Mouse (Mus musculus) layer of hippocampus, adult 8-10 months (tissue): ENCODE results near the gene Trim16. TPM values are rescaled to one million over a fixed set of nuclear protein-coding genes. Genes with fewer than 3 reads are reported as not detected.
A peak's percentile ranks its signal among the peaks of the same experiment; 100 is the strongest.

Source experiments
- DNase-seq, 2 experiments: peaks; one replicate each; pipeline ENCODE4 v3.0.0; 2022; ENCODE audit warnings: low spot score in 2 of 2
- total RNA-seq, 4 experiments: library from RNA; stranded (reverse); gene quantifications; 2 replicates each; pipeline ENCODE4 v1.2.4; 2022

Gene Trim16
- total RNA-seq = 1 to 10 TPM; 1.5 to 2.6 (median 1.8) TPM

DNA sequence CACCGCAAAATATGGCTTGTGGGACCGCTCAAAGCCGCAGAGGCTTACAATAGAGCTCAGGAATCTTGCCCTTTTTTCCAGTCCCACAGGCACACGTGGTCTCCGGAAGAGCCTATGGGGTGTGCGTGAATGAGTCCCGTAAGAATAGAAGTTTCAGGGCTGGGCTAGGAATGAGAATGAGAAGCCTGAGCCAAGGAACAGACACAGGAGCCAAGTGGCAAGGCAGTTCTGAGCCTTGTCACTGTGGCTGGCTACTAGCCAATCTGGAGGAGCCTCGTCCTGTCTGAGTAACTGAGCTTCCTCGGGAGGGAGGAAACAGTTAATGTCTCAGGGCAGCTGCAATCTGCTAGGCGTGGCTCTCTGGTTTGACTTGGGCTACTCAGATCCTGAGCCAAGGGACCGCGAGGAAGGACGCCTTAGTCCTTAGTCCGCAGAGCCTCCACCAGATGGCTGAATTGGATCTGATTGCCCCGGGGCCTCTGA is at the start of gene Trim16:
TSS of gene Trim16 (plus strand) at position 173 of the 483 bp plus-strand sequence.
- DNase-seq = peak; percentile 17 to 18

DNA sequence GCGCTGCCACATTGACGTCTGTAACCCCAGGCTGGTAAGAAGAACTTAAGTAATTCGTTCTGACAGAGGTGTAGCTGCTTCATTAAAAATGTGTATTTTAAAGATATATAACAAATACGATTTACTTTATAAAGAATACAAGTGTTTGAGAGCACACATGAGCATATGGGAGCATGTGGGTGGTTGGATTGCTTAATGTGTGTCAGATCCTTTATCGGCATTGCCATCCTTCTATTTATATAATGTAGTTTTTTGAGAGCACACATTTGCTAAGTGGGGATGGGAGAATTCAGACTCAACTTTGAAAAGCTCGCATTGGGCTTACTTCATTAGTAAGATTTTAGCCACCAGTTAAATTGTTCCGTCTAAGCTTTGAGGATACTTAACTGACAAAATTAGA is 43.5 kb upstream of the Trim16 start:
- no peak for DNase-seq

DNA sequence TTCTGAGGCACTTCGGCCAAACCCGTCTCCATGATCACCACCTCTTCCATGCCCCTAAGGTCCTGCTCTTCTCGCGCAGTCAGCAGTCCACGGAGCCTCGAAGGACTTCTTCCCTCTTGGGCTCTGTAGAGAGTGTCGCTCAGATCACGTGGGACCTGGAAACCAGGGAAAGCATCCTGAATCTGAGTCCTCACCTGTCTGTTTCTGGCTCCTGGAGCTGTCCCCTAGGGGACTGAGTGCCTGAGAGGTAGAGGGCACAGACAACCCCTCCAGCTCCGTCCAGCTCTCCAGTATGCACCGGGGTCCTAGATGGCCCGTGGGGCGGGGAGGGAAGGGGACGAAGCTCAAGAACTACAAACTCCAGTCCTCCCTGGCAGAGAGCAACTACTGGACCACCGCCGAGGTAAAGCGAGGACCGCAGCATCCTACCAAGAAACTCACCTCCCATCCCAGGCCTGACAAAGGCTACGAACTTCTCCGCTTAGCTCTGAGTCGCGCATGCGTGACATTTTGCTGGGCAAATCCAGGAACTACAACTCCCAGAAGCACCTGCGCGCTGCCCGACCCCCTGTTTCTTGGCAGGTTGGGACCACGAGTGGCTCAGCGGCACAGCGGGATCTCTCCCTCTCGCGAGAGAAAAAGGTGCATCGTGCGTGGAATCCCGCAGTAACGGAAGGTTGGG is 31.0 kb upstream of the Trim16 start, which contains the start of gene Zfp286:
TSS of gene Zfp286 (minus strand) at position 528 of the 682 bp plus-strand sequence.
- DNase-seq = peak; percentile 93

DNA sequence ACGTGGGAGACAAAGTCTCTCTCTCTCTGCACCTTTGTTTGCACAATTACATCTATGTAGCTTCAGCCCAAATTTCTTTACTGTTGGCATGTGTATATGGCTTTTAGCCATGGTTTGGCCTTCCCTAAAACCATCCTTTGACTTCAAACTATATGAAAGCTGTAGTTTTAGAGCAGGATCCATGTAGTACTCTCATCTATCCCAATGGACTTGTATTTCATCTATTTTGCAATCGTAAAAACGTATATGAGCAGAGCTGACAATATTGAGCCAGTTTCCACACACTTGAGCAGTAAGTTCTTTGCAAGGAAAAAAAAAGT is 30.5 kb upstream of the Trim16 start:
- no peak for DNase-seq

DNA sequence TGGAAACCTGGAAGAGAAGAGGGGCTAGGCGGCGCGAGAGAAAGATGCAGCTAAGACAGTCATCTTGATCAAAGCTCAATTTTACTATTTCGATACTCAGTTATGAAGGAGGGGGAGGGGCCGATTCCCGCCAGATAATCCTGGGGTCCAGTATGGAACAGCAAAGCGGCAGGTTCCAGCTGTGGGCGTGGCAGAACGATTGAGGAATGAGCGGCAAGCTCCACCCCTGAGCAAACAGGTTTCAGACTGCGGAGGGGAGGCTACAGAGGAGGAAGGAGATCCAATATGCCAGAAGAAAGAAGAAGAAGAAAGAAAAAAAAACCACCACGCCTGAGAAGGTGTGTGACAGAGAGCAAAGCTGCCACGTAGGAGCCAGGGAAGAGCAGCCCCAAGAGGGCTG is 15.9 kb upstream of the Trim16 start:
- no peak for DNase-seq

DNA sequence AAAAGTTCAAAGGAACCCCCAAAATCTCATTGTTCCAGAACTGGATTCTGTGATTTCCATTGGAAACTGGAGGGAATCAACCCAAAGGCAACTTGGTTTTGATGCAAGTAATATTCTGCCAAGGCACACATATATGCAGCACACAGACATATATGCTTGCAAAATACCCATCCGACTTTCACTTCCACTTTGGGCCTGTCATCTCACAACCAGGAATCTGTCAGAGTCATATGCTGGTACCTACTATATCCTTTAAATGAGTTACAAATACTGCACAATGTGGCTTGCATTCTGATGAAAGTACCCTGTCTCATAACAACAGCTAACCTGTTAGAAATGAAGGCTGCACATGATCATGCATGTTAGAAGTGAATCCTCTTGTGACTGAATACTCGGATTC is 12.1 kb upstream of the Trim16 start:
- no peak for DNase-seq

DNA sequence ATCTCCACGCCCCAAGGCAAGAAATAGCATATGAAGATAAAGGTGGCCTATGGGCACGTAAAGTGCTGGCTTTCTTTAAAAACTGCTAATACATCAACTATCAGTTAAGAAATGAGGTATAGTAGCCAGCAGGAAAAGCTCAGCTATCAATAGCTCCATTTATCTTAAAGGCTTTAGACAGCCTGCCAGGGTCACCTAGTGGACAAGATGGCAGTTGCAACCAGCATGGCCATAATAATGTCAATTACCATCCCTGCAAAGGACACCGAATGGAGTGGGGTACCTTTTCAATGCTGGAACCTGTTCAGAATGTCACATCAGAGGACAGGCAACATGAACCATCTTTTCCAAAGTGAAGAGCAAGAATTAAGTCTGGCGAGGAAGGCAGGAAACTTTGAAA is 10.8 kb upstream of the Trim16 start:
- no peak for DNase-seq

DNA sequence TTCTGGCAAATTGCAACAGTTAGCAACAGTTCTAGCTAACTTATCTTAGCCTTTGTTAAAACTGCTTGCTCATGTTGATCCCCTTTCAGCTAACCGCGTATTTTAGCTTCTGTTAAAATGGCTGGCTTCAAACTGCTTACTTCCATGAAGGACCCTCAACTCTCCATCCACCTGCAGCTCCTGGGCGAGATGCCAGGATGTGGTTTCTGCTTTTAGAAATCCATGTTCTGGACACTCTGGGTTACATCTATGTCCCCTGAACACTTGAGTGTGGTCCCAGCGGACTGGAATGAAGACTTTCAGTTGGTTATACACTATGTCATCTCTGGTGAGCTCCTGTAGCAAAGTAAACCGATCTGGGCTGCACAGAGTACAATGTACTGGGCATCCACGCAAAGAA is 7.8 kb upstream of the Trim16 start:
- no peak for DNase-seq

DNA sequence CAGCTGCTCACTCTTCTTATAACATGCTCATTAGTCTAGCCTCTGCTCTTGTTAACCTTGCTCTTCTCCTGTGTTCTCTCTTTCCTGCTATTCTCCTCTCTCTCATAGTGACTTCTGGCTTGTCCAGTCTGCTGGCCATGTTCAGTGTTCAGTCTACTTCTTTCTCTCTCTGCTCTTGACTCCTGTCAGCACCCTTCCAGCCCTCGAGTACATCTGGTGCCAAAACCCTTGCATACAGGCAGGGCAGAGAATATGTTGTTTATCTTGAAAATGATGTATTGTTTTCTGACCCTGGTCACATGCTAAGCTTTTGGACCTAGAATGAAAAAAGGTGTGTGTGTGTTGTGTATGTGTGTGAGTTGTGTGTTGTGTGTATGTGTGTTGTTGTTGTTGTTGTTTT is 6.5 kb upstream of the Trim16 start:
- DNase-seq = no peak

DNA sequence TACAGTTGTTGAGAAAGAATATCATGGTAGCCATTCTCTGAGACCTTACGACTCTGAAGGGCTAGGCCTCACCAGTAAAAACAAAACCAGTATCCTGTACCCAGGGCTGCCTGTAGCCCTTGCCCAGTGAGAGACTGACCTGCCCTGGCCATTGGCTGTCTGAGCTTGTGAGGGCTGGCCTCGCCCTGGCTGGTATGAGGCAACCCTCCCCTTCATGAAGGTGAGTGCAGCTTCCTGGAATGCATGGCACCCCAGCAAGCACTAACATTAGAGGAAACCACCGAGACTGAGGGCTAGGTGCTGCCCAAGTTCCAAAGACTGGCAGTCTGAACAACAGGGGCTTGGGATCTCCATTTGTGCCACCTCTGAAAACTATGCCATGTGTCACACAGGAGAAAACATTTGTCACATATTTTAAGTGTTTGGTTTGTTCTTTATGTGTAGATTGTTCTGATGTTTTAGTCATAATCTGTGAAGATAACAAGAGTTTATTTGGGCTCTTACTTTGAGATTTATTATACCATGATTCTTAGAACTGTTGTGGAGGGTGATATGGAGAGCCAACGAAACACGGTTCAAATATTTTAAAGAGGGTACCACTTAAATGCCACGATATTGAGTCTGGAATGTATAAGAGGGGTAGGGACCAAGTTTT is 5.9 kb upstream of the Trim16 start:
- no peak for DNase-seq

DNA sequence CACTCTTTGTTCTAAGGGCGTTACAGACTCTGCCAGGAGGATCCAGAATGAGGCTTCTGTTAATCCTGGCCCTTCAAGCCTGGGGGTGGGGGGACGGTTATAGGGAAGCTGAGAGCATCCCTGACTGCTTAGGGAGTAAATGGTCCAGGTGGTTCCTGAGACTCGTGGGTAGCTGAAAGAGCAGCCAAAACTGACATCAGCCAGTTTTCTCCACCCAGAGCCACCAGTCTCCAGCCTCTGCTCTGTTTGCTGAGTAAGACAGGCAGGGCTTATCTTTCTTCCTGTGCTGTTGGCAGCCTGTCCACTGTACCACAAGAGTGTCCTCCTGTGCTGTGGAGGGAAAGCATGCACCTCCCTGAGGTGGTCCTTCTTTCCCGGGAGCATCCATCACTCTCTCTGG is 5.4 kb upstream of the Trim16 start:
- no peak for DNase-seq

DNA sequence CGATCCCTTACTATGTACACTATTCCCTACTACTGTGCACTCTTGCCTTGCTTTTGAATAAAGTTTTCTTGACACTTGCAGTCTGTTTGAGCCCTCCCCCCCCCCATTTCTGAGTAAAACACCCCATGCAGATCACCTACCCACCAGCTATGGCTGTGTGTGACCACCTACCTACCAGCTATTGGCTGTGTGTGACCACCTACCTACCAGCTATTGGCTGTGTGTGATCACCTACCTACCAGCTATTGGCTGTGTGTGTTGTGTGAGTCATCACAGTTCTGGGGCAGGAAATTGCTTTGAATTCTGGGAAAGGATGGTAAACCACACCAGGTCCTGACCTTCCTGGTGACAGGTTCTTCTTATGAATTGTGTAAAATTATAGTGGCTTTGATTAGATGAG is 4.6 kb upstream of the Trim16 start:
- DNase-seq = no peak

DNA sequence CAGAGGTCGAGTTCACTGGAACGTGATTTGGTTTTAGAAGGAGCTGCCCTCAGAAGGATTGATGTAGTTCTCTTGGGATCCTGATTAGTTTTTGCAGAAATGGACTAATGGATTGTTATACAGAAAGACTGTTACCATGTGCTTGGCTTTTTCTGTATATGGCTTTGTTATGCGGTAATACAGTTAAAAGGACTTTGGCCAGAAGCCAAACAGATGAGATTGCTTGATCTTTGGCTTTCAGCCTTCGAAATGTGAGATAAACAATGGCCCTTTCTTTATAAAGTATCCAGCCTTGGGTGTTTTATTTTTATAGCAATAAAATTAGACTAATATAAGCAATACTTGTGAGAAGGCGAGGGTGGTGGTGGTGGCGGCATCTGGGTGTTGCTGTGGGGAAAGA is 3.4 kb upstream of the Trim16 start:
- no peak for DNase-seq

DNA sequence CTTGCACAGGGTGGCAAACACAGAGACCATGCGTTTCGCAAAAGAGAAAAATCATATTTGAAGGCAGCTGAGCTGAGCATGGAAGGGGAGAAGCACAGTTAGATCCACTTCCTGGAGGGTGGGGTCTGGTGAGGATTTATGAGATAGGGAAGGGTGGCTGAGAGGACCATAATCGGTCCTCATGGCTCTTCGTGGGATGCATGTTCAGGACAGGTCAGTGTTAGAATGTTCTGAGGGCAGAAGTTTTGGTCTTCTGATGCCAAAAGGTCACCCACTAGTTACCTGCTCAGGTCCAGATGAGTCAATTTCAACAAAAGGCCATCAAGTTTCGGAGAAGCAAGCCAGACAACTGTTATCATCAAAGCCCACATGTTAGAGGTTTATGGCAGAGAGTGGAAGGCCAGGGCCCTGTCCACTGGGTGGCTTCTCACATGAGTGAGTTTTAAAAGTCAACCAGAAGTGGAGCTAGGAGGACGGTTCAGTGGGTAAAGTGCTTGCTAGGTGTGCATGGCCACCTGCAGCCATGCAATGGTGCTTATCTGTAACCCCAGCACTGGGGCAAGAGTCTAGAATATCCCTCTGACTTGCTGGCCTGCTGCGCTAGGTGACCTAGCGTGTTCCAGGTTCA is 858 bp upstream of the Trim16 start:
- no peak for DNase-seq

DNA sequence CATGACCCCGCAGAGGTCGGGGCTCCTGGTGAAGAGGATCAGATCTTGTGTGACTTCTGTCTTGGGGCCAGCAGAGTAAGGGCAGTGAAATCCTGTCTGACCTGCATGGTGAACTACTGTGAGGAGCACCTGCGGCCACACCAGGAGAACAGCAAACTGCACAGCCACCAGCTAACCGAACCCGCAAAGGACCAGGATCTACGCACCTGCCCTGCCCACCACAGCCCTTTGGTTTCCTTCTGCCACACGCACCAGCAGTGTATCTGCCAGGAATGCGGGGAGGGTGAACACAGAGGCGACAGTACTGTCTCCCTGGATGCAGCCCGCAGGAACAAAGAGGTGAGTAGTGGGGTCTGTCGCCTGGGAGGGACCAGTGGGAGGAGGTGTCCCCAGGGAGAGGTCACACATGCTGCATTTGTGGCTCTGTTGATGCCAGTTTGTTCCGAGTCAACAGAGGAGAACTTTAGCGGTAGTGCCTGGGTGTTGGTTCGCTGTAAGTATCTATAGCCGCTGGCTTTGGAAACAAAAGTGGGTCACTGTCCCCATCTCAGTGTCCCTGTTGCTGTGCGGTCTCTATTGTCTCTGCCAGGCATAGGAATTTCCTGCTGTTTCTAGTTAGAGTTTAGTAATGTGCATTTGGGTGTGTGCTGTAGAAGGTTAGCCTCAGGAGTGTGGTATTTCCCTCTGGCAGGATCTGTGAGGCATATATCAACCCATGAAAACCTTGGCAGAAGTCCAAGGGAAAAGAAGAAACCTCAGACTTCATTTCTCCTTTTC is 818 bp downstream of the Trim16 start:
- DNase-seq = no peak

DNA sequence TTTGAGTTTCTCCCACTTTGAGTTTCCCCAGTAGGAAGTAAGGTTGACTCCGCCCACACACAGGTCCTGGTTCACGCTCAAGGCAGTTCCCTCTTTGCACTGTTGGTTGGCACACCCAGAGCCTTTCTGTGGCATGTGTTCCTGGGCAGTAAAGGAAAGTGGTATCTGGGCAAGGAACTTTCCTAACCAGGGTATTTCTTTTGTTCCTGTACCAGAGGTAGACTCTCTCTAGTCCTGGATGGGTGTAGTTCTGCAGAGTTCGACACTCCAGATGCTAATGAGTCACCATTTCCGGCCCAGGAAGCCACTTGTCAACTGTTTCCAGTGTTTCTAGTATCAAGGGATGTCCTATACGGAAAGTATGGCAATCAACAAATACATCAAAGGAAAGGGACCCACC is 1.9 kb downstream of the Trim16 start:
- no peak for DNase-seq

DNA sequence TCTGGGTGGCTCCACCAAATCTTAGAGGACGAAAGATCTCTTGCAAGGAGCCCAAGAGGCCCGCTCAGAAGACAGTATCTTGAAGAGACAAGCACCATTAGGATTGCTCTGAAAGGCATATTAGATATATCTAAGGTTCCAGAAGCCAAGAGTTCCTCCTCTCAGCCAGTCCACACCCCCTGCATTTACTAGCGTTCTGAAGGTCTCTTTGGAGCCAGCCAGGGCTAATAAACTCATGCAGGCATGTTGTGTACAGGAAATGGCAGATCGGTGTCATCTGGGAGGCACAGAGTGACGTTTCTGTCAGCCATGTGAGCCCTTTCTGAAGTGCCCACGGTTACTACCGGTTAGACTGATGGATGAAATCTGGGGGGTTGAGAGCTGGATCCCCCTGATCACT is 4.2 kb downstream of the Trim16 start:
- DNase-seq = no peak

DNA sequence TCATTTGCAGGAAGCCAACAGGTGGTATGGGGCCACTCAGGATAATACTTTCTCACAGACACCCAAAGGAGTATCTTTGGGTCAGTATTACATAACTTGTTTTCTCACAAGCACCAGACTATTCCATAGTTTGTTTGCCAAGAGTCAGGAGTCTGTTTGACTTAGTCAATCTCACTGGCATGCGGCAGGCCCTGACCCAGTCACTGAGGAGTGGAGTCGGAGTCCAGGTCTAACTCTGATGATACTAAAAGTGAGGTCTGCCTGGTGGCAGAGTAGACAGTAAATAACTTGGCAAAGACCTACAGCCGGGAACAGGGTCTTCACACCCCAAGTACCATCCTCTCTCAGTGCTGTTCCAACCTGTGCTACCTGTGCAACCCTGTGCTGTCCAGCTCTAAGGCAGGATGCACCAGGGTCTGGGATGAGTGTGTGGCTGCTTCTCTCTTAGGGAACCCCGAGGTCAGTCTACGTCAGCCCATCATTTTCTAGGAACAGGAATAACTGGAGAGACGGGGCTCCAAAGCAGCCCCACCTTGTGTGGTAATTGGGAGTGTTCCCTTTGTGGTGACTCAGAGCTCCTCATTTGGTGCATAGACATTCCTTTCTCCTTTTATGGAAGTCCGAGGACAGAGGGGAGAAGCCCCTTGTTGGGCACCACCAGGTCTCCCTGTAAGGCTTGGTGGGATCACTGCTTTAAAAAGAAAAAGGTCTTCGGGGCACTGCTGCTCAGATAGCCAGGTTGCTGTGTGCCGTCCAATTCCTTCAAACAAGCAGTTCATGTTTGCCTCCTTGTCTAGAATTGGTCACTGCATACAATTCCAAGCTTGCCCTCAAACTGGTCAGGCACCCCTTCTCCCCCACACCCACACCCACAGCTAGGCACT is 5.4 kb downstream of the Trim16 start:
- no peak for DNase-seq

DNA sequence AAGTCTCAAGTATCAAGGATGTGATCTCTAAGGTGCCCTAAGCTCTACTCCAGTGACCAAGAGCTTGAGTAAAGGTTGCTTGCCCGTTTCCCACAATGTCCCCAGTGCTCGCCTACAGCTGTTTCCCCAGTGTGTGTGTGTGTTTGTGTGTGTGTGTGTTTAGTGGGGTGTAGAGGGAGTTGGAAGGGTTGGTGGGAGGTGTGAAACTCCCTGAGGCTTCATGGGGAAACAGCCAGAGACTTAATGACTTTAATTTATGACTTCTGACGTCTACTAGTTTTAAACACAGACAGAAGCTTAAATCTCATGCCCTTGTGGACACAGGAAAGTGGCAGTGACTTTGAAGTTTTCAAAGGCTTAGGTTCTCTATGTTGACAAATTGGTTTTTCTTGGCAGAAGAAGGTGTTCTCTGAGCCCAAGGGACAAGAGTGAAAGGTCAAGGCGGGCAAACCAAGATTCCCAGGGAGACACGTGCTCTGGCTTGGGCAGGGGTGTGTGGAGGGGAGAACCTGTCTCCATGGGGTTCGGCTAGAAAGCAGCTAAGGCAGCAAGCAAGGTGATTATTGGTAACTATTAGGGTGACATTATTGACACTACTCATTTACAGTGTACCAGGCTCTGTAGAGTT is 6.2 kb downstream of the Trim16 start:
- no peak for DNase-seq

DNA sequence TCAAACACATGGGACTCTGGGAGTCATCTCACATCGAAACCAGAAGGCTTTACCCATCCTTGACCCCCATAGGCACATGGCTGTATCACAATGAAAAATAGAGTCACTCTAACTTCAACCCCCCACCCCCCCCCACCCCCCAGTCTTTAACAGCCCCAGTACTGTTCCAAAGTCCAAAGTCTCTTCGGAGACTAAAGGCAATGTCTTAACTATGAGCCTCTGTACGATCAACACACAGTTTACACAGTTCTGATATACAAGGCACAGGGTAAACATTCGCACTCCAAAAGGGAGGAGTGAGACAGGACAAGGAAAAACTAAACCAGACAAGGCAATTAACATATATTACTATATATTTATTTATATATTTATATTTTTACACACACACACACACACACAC is 7.1 kb downstream of the Trim16 start:
- DNase-seq = no peak

DNA sequence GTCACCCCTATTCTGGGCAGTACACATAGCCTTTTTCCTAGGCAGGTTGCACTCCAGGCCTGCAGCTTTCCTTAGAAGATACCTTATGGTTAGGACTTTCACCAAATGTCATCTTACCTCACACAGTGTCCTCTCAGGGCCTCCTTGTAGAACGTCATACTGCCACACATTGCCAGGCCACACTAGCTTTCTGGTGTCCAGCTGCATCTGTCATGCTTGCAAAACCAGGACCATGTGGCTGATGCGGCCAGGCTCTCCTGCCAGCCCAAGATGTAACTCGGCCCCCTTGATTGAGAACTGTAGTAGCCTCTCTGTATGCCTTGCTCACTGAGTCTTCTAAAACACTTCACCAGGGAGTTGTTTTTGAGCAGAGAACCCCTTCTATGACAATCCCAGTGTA is 7.9 kb downstream of the Trim16 start:
- DNase-seq = no peak
